Mouse (Mus musculus) kidney, adult 8-10 months (tissue): Measurements from ENCODE around the gene Sars2.
"Not testable (repeated sequence)": the region's sequence is repeated elsewhere in the genome, so short reads cannot be mapped to it uniquely, and the experiment has no call there.

Experiments used
- DNase-seq, 2 experiments: peaks; one replicate each; pipeline ENCODE4 v3.0.0; 2022

Sars2 gene

GRCm38 (mm10) chr7:28741709-28742438 lies at the start of gene Sars2, which contains the start of gene Mrps12:
Gene Sars2 (plus strand): TSS chr7:28741992.
Gene Mrps12 (minus strand): TSS chr7:28741820.
- DNase-seq, result peak; percentile 98

- DNase-seq, result no peak
Observed at GRCm38 (mm10) chr7:28692545-28693320, 49.1 kb upstream of the Sars2 start, which contains the start of gene Fbxo27. Gene Fbxo27 (plus strand): TSS chr7:28692849.

- DNase-seq, result peak; percentile 54 to 69
Observed at GRCm38 (mm10) chr7:28693321-28693966, 48.3 kb upstream of the Sars2 start.

- DNase-seq, result no peak
Observed at GRCm38 (mm10) chr7:28694423-28694822, 47.4 kb upstream of the Sars2 start.

GRCm38 (mm10) chr7:28694966-28695511 lies 46.8 kb upstream of the Sars2 start:
- DNase-seq, result no peak

GRCm38 (mm10) chr7:28697277-28697676 lies 44.5 kb upstream of the Sars2 start:
- no peak for DNase-seq

GRCm38 (mm10) chr7:28700269-28700668 lies 41.5 kb upstream of the Sars2 start:
- no peak for DNase-seq

GRCm38 (mm10) chr7:28701306-28701705 lies 40.5 kb upstream of the Sars2 start:
- DNase-seq, result not testable (repeated sequence)

- DNase-seq, result no peak
Observed at GRCm38 (mm10) chr7:28702601-28703143, 39.1 kb upstream of the Sars2 start.

GRCm38 (mm10) chr7:28709454-28709853 lies 32.3 kb upstream of the Sars2 start:
- no peak for DNase-seq

- DNase-seq, result no peak
Observed at GRCm38 (mm10) chr7:28710962-28711361, 30.8 kb upstream of the Sars2 start.

GRCm38 (mm10) chr7:28714667-28715066 lies 27.1 kb upstream of the Sars2 start:
- DNase-seq, result no peak

- no peak for DNase-seq
Observed at GRCm38 (mm10) chr7:28715598-28715997, 26.2 kb upstream of the Sars2 start.

GRCm38 (mm10) chr7:28716590-28717281 lies 25.1 kb upstream of the Sars2 start, which contains the start of gene Fbxo17:
Gene Fbxo17 (plus strand): TSS chr7:28716804.
- DNase-seq, result peak in 1 of 2 experiments; percentile 11

- DNase-seq, result no peak
Observed at GRCm38 (mm10) chr7:28717726-28718125, 24.1 kb upstream of the Sars2 start.

- no peak for DNase-seq
Observed at GRCm38 (mm10) chr7:28719159-28719558, 22.6 kb upstream of the Sars2 start.

GRCm38 (mm10) chr7:28719650-28720049 lies 22.1 kb upstream of the Sars2 start:
- no peak for DNase-seq

GRCm38 (mm10) chr7:28720753-28721537 lies 20.8 kb upstream of the Sars2 start:
- DNase-seq, result no peak

GRCm38 (mm10) chr7:28722079-28722478 lies 19.7 kb upstream of the Sars2 start:
- DNase-seq, result no peak

GRCm38 (mm10) chr7:28724613-28725012 lies 17.2 kb upstream of the Sars2 start:
- DNase-seq, result no peak

GRCm38 (mm10) chr7:28726600-28726999 lies 15.2 kb upstream of the Sars2 start:
- peak; percentile 40 to 58 for DNase-seq
